Mouse (Mus musculus) bone marrow macrophage, adult 2 months (primary cell): ENCODE results near the gene Nprl3. TPM values are rescaled to one million over a fixed set of nuclear protein-coding genes. Genes with fewer than 3 reads are reported as not detected.
"Not testable (repeated sequence)": the region's sequence is repeated elsewhere in the genome, so short reads cannot be mapped to it uniquely, and the experiment has no call there.

Experiments
- H3K27ac ChIP-seq: 2 replicates; pipeline ENCODE4 v1.5.1; 2012; ENCODE audit warnings: low read depth, low read length; ENCODE audit not compliant: insufficient read depth
- H3K4me1 ChIP-seq: 2 replicates; pipeline ENCODE4 v1.6.1; 2012; ENCODE audit warnings: low read length; ENCODE audit not compliant: control insufficient read depth, insufficient read depth
- H3K4me3 ChIP-seq: 2 replicates; pipeline ENCODE4 v1.5.1; 2012; ENCODE audit warnings: mild to moderate bottlenecking, low read length, moderate library complexity; ENCODE audit not compliant: insufficient read depth
- CTCF ChIP-seq: IDR thresholded peaks from 2 replicates; pipeline ENCODE4 v1.5.1; 2012; ENCODE audit warnings: low read depth, mild to moderate bottlenecking, low read length, moderate library complexity
- POLR2A ChIP-seq: IDR thresholded peaks from 2 replicates; pipeline ENCODE4 v1.6.1; 2012; ENCODE audit warnings: mild to moderate bottlenecking, low read depth, low read length, borderline replicate concordance
- polyA plus RNA-seq: library from polyadenylated mRNA; stranded (reverse); fragments of >200 nt; gene quantifications from 2 replicates; pipeline ENCODE4 v1.2.4, GENCODE M21; 2012; ENCODE audit not compliant: missing spikeins, insufficient read depth, insufficient read length

Nprl3 gene
- polyA plus RNA-seq, 1 experiment: 18.5 TPM

- H3K4me1 ChIP-seq: peaks cover 6% of the 10 kb centered on the region
- H3K4me3 ChIP-seq: no peak overlapping the region
- TF ChIP-seq CTCF: no peak
- no peak for TF ChIP-seq POLR2A
- no peak overlapping the region for H3K27ac ChIP-seq
Measured at GRCm38 (mm10) chr11:32298532-32298918, 31.0 kb upstream of the Nprl3 start.

GRCm38 (mm10) chr11:32297866-32298531 lies 30.5 kb upstream of the Nprl3 start:
- TF ChIP-seq POLR2A (no peak), CTCF (no peak)
- H3K4me3 ChIP-seq: no peak overlapping the region
- H3K27ac ChIP-seq: no peak overlapping the region
- H3K4me1 ChIP-seq: peaks cover 7% of the 10 kb centered on the region

DNA sequence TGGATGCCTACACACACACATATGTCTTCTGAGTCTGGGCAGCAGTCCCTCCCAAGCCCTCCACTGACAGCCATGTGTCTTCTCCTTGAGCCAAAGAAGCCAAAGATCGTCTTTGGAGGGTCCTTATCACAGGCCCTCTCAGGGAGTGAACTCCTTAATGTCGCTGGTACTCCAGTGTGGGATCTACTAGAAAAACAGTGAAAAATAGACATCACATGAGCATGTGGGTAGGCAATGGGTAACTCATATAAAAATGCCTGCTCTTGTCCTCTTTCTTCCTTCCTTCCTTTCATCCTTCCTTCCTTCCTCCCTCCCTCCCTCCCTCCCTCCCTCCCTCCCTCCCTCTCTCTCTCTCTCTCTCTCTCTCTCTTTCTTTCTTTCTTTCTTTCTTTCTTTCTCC lies 29.9 kb upstream of the Nprl3 start:
- H3K4me3 ChIP-seq, H3K27ac ChIP-seq, H3K4me1 ChIP-seq: not testable (repeated sequence)

GRCm38 (mm10) chr11:32296203-32296602 lies 28.7 kb upstream of the Nprl3 start, which contains the start of gene Hba-a2:
Gene Hba-a2 (plus strand): TSS chr11:32296489.
- H3K27ac ChIP-seq, H3K4me1 ChIP-seq, H3K4me3 ChIP-seq: not testable (repeated sequence)

DNA sequence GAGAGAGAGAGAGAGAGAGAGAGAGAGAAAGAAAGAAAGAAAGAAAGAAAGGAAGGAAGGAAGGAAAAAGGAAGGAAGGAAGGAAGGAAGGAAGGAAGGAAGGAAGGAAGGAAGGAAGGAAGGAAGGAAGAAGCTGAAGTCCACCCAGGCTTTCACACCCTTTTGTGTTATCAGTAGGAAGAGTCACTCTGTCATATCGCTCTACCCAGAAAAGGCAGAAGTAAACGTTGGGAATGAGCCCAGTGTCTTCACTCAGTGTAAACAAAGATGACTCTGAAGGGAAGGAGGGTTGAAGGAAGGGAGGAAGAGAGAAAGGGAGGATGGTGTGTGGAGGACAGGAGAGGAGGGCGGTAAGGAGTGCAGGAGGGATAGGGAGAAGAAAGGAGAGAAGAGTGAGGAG lies 26.0 kb upstream of the Nprl3 start:
- not testable (repeated sequence) for H3K27ac ChIP-seq, H3K4me1 ChIP-seq, H3K4me3 ChIP-seq

DNA sequence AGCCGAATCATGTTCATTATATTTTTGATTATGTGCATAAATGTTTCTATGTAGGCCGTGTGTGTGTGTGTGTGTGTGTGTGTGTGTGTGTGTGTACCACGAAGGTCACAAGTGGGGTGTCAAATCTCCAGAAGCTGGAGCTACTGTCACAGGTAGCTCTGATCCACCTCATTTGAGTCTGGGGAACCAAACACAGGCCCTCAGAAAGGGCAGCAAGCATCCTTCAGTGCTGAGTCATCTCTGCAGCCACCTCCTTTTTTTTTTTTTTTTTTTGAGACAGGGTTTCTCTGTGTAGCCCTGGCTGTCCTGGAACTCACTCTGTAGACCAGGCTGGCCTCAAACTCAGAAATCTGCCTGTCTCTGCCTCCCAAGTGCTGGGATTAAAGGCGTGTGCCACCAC lies 25.3 kb upstream of the Nprl3 start:
- not testable (repeated sequence) for H3K4me3 ChIP-seq, H3K4me1 ChIP-seq, H3K27ac ChIP-seq

GRCm38 (mm10) chr11:32287493-32287825 lies 20.0 kb upstream of the Nprl3 start:
- Histone ChIP-seq H3K4me1 (no peaks in the 10 kb centered on the region), H3K4me3 (no peak overlapping the region), H3K27ac (no peak overlapping the region)
- TF ChIP-seq CTCF (no peak), POLR2A (no peak)

GRCm38 (mm10) chr11:32286695-32287492 lies 19.4 kb upstream of the Nprl3 start, which contains the start of gene Hbq1b:
Gene Hbq1b (plus strand): TSS chr11:32286965.
- peak; percentile 81 for TF ChIP-seq CTCF
- H3K27ac ChIP-seq, H3K4me3 ChIP-seq, H3K4me1 ChIP-seq: not testable (repeated sequence)

DNA sequence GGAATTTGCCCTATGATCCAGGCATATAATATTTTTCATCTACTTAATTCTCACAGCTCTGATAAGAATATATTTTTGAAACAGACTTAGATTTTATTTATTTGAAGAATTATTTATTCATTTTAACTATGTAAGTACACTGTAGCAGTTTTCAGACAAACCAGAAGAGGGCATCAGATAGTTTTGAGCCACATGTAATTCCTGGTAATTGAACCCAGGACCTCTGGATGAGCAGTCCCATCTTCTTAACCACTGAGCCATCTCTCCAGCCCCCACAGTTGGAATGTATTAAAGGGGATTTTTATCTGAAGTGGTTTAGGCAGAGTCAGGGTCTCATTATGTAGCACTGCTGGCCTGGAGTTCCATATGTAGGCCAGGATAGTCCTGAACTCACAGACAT lies 18.4 kb upstream of the Nprl3 start:
- not testable (repeated sequence) for H3K27ac ChIP-seq, H3K4me3 ChIP-seq, H3K4me1 ChIP-seq

DNA sequence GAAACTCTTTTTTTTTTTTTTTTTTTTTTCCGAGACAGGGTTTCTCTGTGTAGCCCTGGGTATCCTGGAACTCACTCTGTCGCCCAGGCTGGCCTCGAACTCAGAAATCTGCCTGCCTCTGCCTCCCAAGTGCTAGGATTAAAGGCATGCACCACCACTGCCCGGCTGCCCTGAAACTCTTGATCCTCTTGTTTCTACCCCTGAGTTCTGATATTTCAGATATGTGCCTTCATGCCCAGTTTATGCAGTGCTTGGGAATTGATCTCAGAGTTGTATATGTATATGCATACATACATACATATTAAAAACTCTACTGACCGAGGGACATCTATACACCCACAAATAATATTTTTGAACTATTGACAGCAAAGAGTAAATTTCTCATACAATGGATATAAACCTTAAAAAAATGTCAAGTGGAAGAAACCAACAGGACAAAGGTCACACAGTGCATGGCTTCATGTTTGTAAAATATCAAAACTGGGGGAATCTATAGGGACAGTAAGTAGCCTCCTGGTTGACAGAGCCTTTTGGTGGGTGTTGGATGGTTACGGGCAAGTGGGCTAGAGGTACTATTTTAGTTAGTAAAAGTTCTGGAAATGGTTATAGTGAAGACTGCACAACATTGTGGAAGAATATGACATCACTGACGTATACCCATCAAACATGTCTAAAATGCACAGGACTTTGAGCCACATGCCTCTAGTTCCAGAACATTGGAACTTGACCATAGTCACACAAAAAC lies 17.7 kb upstream of the Nprl3 start:
- Histone ChIP-seq H3K27ac (no peak overlapping the region), H3K4me1 (no peaks in the 10 kb centered on the region), H3K4me3 (no peak overlapping the region)
- no peak for TF ChIP-seq POLR2A
- no peak for TF ChIP-seq CTCF

- H3K4me1 ChIP-seq, H3K4me3 ChIP-seq, H3K27ac ChIP-seq: not testable (repeated sequence)
Measured at GRCm38 (mm10) chr11:32284582-32284981, 17.1 kb upstream of the Nprl3 start.

DNA sequence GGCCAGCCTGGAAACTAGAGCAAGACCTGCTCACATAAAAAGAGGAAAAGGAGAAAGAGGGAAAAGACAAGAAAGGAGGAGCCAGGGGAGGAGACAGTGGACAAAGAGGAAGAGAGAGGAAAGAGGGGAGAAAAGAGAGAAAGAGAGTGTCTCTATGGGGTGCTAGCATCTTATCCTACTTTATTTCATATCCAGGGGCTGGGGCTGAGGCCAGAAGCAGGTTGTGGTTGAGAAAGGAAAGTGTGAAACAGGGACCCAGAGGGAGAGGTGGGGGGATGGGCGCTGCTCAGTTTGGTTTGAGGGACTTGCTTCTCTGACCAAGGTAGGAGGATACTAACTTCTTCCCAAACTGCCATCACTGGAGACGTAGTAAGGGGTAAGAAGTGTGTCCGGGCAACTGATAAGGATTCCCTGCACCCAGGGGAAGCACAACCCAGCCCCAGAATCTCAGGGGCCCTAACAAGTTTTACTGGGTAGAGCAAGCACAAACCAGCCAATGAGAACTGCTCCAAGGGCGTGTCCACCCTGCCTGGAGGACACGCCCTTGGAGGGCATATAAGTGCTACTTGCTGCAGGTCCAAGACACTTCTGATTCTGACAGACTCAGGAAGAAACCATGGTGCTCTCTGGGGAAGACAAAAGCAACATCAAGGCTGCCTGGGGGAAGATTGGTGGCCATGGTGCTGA lies 15.7 kb upstream of the Nprl3 start, which contains the start of gene Hba-a1:
Gene Hba-a1 (plus strand): TSS at position 421 of the 687 bp plus-strand sequence.
- H3K4me1 ChIP-seq, H3K4me3 ChIP-seq, H3K27ac ChIP-seq: not testable (repeated sequence)
